Mouse (Mus musculus) c-Kit-negative CD71-positive TER-119-positive erythroid progenitor cells, embryonic 14.5 days (primary cell): ENCODE measurements around the gene Poln.
A peak's percentile ranks its signal among the peaks of the same experiment; 100 is the strongest.

Experiments
- DNase-seq: peaks from one replicate; pipeline ENCODE4 v3.0.0-alpha.2; 2013; ENCODE audit warnings: low read depth, low spot score

Poln gene

GRCm38 (mm10) chr5:34168950-34169891 lies at the start of gene Poln, which contains the start of gene Haus3:
TSS of gene Poln (minus strand) at chr5:34169448.
TSS of gene Haus3 (minus strand) at chr5:34169527.
- DNase-seq: peak; percentile 96

GRCm38 (mm10) chr5:34218672-34219071 lies 49.4 kb upstream of the Poln start:
- DNase-seq: no peak

- no peak for DNase-seq
Measured at GRCm38 (mm10) chr5:34217756-34218155, 48.5 kb upstream of the Poln start.

GRCm38 (mm10) chr5:34216025-34216424 lies 46.8 kb upstream of the Poln start:
- DNase-seq: no peak

- DNase-seq: no peak
Measured at GRCm38 (mm10) chr5:34213659-34214058, 44.4 kb upstream of the Poln start.

GRCm38 (mm10) chr5:34210279-34210678 lies 41.0 kb upstream of the Poln start:
- DNase-seq: peak; percentile 48

GRCm38 (mm10) chr5:34207503-34207902 lies 38.3 kb upstream of the Poln start:
- no peak for DNase-seq

- DNase-seq: no peak
Measured at GRCm38 (mm10) chr5:34205788-34206187, 36.5 kb upstream of the Poln start.

GRCm38 (mm10) chr5:34204911-34205310 lies 35.7 kb upstream of the Poln start:
- DNase-seq: no peak

- no peak for DNase-seq
Measured at GRCm38 (mm10) chr5:34202006-34202405, 32.8 kb upstream of the Poln start.

GRCm38 (mm10) chr5:34201396-34201795 lies 32.1 kb upstream of the Poln start:
- DNase-seq: no peak

- no peak for DNase-seq
Measured at GRCm38 (mm10) chr5:34198615-34199014, 29.4 kb upstream of the Poln start.

GRCm38 (mm10) chr5:34197243-34197642 lies 28.0 kb upstream of the Poln start:
- no peak for DNase-seq

GRCm38 (mm10) chr5:34196423-34196822 lies 27.2 kb upstream of the Poln start:
- DNase-seq: no peak

GRCm38 (mm10) chr5:34195786-34196185 lies 26.5 kb upstream of the Poln start:
- no peak for DNase-seq

- no peak for DNase-seq
Measured at GRCm38 (mm10) chr5:34194975-34195662, 25.9 kb upstream of the Poln start.

GRCm38 (mm10) chr5:34194426-34194825 lies 25.2 kb upstream of the Poln start:
- no peak for DNase-seq

GRCm38 (mm10) chr5:34191843-34192242 lies 22.6 kb upstream of the Poln start:
- no peak for DNase-seq

GRCm38 (mm10) chr5:34191021-34191420 lies 21.8 kb upstream of the Poln start:
- no peak for DNase-seq

- DNase-seq: no peak
Measured at GRCm38 (mm10) chr5:34189521-34189920, 20.3 kb upstream of the Poln start.

- no peak for DNase-seq
Measured at GRCm38 (mm10) chr5:34188856-34189255, 19.6 kb upstream of the Poln start.

- peak; percentile 82 for DNase-seq
Measured at GRCm38 (mm10) chr5:34187601-34188316, 18.5 kb upstream of the Poln start, which contains the start of gene Mxd4. TSS of gene Mxd4 (minus strand) at chr5:34187720.
